In the genomic region with DNA sequence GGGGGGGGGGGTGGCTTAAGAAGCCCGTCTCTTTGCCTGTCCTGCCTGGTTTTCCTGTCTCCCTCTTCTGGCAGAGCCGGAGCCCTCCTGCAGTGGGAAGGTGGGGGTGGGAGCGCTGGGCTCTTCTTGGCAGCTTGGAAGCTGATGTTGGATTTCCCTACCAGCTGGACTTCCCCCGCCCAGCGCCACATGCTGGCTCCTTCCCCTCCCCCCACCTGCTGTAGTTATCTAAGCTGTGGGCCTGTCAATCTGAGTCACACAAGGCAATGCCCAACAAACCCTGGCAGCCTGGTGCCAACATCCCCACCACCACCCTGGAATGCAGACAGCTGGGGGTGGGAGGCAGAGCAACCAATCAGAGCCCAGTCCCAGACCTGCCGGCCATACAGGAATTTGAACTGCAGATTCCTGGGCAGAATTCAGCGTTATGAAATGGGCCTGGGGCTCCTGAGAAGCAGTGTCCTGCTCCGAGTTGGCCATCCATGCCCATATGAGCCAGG, we compare ENCODE assay signal across 8 mouse cellular contexts. TPM values are rescaled to one million over a fixed set of nuclear protein-coding genes. Genes with fewer than 3 reads are reported as not detected.
DNase-seq lines count a peak whose midpoint lies in the region; ATAC-seq and TF ChIP-seq lines count a peak whose summit lies in the region.

No protein-coding gene starts in this region.

- peaks cover 87% of the 10 kb centered on the region for H3K4me1 ChIP-seq in E14TG2a.4 (replicated peaks; ENCODE audit: low read depth, low read length)
- peaks cover 15% of the 10 kb centered on the region for H3K4me1 ChIP-seq in cerebellum, adult 2 months (ENCODE audit: control insufficient read depth, insufficient read depth, low read length)
- H3K4me1 ChIP-seq in kidney, postnatal 0 days (replicated peaks; ENCODE audit: insufficient read depth, low read length), result peaks cover 13% of the 10 kb centered on the region
- H3K4me1 ChIP-seq in liver, embryonic 12.5 days, result no peaks in the 10 kb centered on the region

- WGBS in cerebellum, adult 2 months, result 18% methylated on average over 8 of the region's 8 CpGs
- 2% methylated on average over 8 of the region's 8 CpGs for WGBS in kidney, postnatal 0 days
- 4% methylated on average over 8 of the region's 8 CpGs for WGBS in liver, embryonic 12.5 days (ENCODE audit: insufficient replicate concordance)

- H3K27ac ChIP-seq in cerebellum, adult 2 months (ENCODE audit: insufficient read depth, low read length), result no peak overlapping the region; the same call in 1 of the 2 replicates
- H3K27ac ChIP-seq in kidney, postnatal 0 days, result no peak overlapping the region
- no peak overlapping the region for H3K27ac ChIP-seq in liver, embryonic 12.5 days

- peaks cover 73% of the 10 kb centered on the region for H3K27me3 ChIP-seq in E14TG2a.4 (ENCODE audit: insufficient read depth, low read length)
- no peaks in the 10 kb centered on the region for H3K27me3 ChIP-seq in cerebellum, adult 2 months (ENCODE audit: control insufficient read depth, insufficient read depth, low read length)
- peaks cover 32% of the 10 kb centered on the region for H3K27me3 ChIP-seq in kidney, postnatal 0 days (ENCODE audit: insufficient read depth, low read length)
- peaks cover 97% of the 10 kb centered on the region for H3K27me3 ChIP-seq in liver, embryonic 12.5 days (replicated peaks)

- no peak overlapping the region for H3K9ac ChIP-seq in kidney, postnatal 0 days (ENCODE audit: low read depth, low read length)
- H3K9ac ChIP-seq in liver, embryonic 12.5 days, result no peak overlapping the region

- no peak for TF ChIP-seq POLR2A in cerebellum, adult 2 months (IDR thresholded peaks at IDR 0.05; ENCODE audit: borderline replicate concordance, insufficient read depth, low read length)

- H3K4me2 ChIP-seq in kidney, postnatal 0 days (ENCODE audit: low read length), result peak overlapping the region; percentile 28
- H3K4me2 ChIP-seq in liver, embryonic 12.5 days, result no peak overlapping the region

- no peak for TF ChIP-seq CTCF in E14TG2a.4 (conservative IDR thresholded peaks at IDR 0.05; ENCODE audit: low read length)
- no peak for TF ChIP-seq CTCF in cerebellum, adult 2 months (IDR thresholded peaks at IDR 0.05; ENCODE audit: borderline replicate concordance, insufficient read depth, low read depth, low read length)
- no peak for TF ChIP-seq CTCF in kidney, postnatal 0 days (IDR thresholded peaks at IDR 0.05; ENCODE audit: low read depth)

- peak overlapping the region; percentile 79 for H3K4me3 ChIP-seq in E14TG2a.4 (replicated peaks; ENCODE audit: low read length)
- peak overlapping the region; percentile 82 for H3K4me3 ChIP-seq in cerebellum, adult 2 months (replicated peaks; ENCODE audit: insufficient read depth, low read depth, low read length)
- no peak overlapping the region for H3K4me3 ChIP-seq in kidney, postnatal 0 days (replicated peaks; ENCODE audit: low read depth, low read length)
- H3K4me3 ChIP-seq in liver, embryonic 12.5 days, result no peak overlapping the region

- ATAC-seq in kidney, postnatal 0 days (replicated peaks; ENCODE audit: low FRiP score, low read depth), result peak; percentile 47; the same call in 1 of the 2 replicates
- ATAC-seq in liver, embryonic 12.5 days, result no peak
- no peak for ATAC-seq in granulocyte monocyte progenitor cell, adult 5-6 weeks (replicated peaks; ENCODE audit: poor library complexity, severe bottlenecking)

- no peaks in the 10 kb centered on the region for H3K36me3 ChIP-seq in E14TG2a.4 (ENCODE audit: insufficient read depth, low read length)
- H3K36me3 ChIP-seq in kidney, postnatal 0 days (ENCODE audit: insufficient read depth, low read length), result no peaks in the 10 kb centered on the region
- H3K36me3 ChIP-seq in liver, embryonic 12.5 days, result no peaks in the 10 kb centered on the region

- H3K9me3 ChIP-seq in E14TG2a.4 (ENCODE audit: low read length), result no peaks in the 10 kb centered on the region
- H3K9me3 ChIP-seq in kidney, postnatal 0 days (replicated peaks; ENCODE audit: low read length), result no peaks in the 10 kb centered on the region
- no peaks in the 10 kb centered on the region for H3K9me3 ChIP-seq in liver, embryonic 12.5 days (replicated peaks)

- DNase-seq in cerebellum, adult 2 months, result peak; percentile 41 to 51
- DNase-seq in frontal cortex, postnatal 25 days (ENCODE audit: low spot score in 2 of 2), result peak; percentile 55 to 78
- peak; percentile 34 for DNase-seq in kidney, postnatal 0 days (ENCODE audit: low spot score)
- DNase-seq in lung, adult 18-20 months, result peak; percentile 68 to 78
- peak; percentile 69 for DNase-seq in retina, adult 2 months (ENCODE audit: low read depth, low spot score)

RNA-seq across cellular contexts. Expression of a gene that starts 1.3 kb away (rescaled TPM):
- 35.3 and 38.5 TPM in 2 replicates for polyA plus RNA-seq in cerebellum, adult 2 months (2012; rRNA removed)
- polyA plus RNA-seq in kidney, postnatal 0 days (2015; fragmentation: Nextera tagmentation; extraction: Ambion mirVana), result 0.23 and 0.25 TPM in 2 replicates
- polyA plus RNA-seq in liver, embryonic 12.5 days (2016; fragmentation: Nextera tagmentation; extraction: Ambion mirVana), result not detected in 2 replicates
- total RNA-seq in granulocyte monocyte progenitor cell, adult 5-6 weeks (2014; fragmentation: Nextera tagmentation), result 0.81 and 0.99 TPM in 2 replicates
- total RNA-seq in granulocyte monocyte progenitor cell, adult 5-6 weeks (2017), result not detected in 2 replicates

Comparison
In these comparisons a context has a peak if more than half of its experiments do, and no peak if none do; other contexts are left out.
1. H3K4me3 ChIP-seq: peak in E14TG2a.4 (single experiment) and cerebellum, adult 2 months (single experiment); none in kidney, postnatal 0 days (single experiment) and liver, embryonic 12.5 days (single experiment).
2. RNA of a gene that starts 1.3 kb away (polyA plus RNA-seq): 35.3 to 38.5 TPM in cerebellum, adult 2 months; 0.23 to 0.25 TPM in kidney, postnatal 0 days and not detected in liver, embryonic 12.5 days; every median in the first group is over 10 times any median in the second.
3. Peak in every context shown above with its lines, with median percentiles within 50 percentile points of each other: DNase-seq.